Mouse (Mus musculus) heart, postnatal 4 days (tissue): ENCODE results near the gene Cgnl1. TPM values are rescaled to one million over a fixed set of nuclear protein-coding genes. Genes with fewer than 3 reads are reported as not detected.
A peak's percentile ranks its signal among the peaks of the same experiment; 100 is the strongest.
"Not testable (repeated sequence)": the region's sequence is repeated elsewhere in the genome, so short reads cannot be mapped to it uniquely, and the experiment has no call there.

Experiments
- DNase-seq: peaks from one replicate; pipeline ENCODE4 v3.0.0; 2021
- total RNA-seq, 2 experiments: library from RNA; stranded (reverse); gene quantifications; 2 replicates each; pipeline ENCODE4 v1.2.3; 2021

Cgnl1 gene
- total RNA-seq, 2 experiments from 2014 or later: 55.8 to 56.7 TPM

DNA sequence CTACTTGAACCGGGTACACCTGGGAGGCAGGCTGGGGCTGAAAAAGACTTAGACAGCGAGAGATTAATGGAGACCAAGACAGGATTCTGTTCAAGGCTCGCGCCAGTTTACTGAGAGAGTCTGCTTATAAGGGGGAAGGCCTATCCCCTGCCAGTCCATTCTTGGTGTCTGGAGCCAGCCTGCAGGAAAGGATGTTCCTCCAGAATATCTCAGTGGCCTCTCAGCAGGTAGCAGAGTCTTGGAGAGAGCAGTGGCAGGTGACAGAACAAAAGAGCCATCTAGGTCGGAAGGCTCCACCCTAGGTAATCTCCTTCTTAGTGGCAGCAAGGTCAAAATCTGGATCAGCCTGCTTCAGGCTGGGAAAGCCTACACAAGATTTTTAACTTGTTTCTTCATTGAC lies 151.3 kb downstream of the Cgnl1 start:
- DNase-seq: not testable (repeated sequence)

DNA sequence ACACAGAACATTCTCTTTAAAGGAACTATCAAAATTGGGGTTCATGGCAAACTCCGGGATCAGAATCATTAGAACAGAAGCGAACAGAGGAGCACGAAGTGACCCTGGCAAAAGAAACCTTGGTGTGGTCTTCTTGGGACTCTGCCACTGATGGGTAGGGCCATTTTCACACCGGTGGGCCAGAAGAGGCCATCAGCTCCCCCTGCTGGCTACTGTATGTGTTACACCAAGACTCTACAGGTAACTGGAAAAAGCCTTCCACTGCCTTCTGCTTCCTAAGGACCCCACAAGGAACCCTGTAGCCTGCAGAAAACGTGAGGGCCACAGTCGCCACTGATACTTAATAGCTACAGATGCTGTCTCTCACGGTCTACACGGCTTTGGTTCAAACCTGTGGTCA lies 154.0 kb downstream of the Cgnl1 start:
- peak; percentile 66 for DNase-seq

DNA sequence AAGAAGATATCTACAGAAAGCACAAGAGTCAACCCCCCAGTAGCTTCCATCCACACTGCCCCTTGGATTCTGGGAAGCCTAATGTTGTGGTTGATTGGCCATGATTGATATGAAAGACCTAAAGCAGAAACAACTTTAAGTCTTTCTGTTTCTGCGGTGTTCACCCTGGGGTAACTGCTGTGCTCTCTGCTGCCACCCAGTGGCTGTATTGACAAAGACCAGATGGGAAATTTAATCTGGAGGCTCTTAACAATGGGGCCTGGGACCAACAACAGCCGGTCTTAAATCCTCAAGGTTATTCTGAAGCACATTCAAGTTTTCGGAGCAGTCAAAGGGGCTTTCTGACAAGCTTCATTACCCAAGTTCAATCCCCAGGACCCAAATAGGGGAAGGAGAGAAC lies 155.2 kb downstream of the Cgnl1 start:
- peak; percentile 92 for DNase-seq

DNA sequence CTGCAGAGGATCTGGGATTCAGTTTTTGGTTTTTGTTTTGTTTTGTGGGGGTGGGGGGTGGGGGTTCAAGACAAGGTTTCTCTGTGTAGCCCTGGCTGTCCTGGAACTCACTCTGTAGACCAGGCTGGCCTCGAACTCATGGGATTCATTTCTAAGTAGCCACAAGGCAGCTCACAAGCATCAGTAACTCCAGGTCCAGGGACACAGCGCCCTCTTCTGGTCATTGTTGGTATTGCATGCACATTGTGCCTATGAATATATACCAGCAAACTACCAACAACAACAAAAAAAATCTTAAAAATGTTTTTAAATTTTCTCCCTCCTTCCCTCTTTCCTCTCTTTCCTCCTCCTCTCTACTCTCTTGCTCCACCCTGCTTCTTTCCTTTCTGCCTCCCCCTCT lies 156.8 kb downstream of the Cgnl1 start:
- peak; percentile 82 for DNase-seq

DNA sequence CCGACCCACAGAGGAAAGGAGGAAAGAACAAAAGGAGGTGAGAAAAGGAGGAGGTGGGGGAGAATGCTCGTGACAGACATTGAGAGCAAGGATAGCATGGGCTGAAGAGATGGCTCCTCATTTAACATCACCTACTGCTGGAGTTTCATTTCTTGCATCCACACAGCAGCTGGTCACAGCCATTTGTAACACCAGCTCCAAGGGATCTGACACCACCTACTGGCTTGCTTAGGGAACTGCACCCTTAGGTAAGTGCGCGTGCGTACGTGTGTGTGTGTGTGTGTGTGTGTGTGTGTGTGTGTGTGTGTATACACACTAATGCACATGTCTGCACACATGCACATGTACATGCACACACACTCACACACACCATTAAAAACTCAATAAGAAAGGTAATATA lies 158.4 kb downstream of the Cgnl1 start:
- peak; percentile 51 for DNase-seq

DNA sequence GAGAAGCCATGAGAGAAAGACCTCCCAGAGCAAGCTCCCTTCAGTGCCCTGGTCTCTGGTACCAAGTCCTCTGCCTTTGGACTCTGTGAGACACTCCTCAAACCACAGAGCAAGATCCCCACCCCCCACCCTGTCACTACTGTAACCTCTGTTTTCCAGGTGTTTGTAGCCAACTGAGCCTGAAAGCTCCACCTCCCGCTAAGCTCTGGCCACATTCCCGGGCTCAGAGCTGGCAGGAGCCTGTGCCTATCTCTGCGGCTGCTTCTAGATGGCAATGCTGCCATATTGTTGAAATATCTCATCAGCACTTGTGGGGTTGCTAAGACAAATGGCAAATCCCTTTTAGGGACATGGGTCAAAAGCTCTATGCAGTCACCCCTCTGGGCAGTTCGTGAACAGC lies 159.5 kb downstream of the Cgnl1 start:
- DNase-seq: peak; percentile 55

DNA sequence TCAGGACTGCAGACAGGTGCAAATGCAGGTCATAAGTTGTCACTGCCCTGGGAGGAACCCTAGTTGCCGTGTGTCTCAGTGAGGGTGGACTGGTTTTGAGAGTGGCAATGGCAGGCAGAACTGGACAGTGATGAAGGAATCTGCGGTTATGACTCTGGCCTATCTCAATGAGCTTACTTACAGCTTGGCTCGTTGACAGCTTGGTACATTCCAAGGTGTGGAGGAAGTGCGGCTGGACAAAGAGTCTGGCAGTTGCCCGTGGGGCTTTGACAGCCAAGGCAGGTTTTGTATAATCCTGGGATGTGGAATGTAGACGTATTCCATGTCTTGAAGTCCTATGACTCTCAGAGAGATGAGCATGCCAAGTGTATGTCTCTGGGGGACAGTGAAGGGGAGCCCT lies 162.4 kb downstream of the Cgnl1 start:
- peak; percentile 20 for DNase-seq

DNA sequence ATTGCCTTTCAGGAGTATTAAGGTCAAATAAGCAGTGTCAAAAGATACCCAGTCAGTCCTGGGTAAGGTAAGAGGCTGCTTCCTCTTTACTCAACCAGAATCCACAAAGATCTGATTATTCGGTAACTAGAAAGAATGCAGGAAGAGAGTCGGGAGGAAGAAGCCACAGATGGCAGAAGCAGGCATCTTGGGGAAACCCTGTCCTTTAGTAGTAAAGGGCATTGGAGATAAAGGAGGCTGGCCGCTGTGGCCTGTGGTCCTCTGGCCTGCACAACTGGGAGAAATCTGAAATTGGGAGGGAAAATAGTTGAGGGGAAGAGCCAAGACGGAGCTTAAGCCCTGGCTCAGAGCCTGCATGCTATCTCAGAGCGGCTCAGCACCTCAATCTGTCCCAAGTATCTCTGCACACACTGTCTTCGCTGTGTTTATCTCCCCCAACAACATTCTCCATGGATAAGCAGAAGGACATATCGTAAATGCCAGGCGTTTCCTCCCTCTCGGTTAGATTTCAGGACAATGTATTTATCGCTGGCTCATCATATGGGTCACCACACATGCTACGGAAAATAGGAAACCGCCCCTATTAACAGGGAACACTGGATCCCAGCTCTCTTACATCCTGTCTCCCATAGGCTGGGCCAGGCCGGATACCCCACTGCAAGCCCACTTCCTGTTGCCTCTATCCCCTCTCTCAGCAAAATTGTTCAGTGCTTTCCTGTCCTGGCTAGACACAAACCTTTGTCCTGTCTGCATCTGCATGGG lies 164.9 kb downstream of the Cgnl1 start:
- DNase-seq: peak; percentile 37

DNA sequence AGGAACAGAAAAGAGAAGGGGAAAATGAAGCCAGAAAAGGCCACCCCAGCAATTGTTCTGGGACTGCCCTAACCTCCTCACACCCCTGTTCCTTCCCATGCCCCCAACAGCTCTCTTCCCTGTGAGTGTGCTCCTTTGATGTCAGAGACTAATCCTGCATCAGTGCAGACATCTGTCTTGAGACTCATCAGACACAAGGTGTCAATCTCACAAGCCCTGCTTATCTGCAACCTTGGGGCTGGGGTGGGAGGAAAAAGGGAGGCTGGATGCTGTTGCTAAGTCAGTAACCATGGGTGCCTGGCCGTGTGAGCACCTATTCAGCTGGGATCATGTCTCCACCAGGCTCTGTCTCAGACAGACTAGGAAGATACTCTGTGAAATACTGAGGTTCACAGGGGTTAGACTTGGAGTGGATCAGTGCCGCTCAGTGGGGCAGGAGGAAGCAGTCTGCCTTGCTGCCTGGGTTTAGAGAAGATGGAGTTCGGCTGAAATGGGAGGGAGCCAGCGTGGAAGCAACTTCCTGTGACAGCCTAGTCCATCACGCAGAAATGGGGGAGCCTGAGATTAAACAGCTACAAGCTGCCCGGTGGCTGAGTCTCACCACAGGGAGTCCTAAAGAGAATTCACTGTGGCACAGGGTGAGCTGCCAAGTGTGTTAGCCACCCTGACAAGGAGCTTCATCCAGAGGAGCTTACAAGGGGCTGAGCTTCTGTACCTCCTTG lies 166.3 kb downstream of the Cgnl1 start:
- DNase-seq: no peak

DNA sequence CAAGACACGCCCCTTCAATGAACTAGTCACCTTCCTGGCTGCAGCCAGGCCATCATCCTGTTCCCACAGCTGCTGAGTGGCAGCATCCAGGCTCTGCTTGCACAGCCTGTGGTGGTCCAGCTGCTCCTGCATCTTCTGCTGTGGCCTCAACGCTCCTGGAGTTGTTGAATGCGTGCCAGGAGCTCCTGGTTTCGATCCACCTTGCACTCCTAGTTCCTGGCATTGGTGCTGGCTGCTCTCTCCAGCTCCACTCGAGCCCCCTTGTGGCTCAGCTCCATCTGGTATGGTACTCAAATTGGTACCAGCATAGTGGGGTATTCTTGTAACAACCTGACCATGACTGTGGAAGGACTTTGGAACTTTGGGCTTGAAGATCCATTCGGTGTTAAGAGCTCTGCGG lies 171.5 kb downstream of the Cgnl1 start:
- no peak for DNase-seq

DNA sequence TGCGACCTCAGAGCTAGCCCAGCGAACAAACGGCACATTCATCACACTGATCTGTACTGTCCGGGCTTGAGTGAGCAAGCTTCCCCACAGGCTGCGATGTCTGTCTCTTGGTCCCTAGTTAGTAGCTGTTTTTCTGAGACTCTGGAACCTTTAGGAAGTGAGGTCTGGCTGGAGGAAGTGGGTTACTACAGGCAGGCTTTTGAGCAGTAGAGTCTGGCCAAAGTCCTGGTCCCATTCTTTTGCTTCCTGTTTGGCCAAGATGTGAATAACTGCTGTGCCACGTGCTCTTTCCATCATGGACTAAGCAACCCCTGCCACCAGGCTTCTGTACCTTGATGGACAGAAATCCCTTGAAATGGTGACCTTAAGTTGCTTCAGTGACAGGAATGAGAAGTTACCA lies 174.5 kb downstream of the Cgnl1 start:
- DNase-seq: no peak

DNA sequence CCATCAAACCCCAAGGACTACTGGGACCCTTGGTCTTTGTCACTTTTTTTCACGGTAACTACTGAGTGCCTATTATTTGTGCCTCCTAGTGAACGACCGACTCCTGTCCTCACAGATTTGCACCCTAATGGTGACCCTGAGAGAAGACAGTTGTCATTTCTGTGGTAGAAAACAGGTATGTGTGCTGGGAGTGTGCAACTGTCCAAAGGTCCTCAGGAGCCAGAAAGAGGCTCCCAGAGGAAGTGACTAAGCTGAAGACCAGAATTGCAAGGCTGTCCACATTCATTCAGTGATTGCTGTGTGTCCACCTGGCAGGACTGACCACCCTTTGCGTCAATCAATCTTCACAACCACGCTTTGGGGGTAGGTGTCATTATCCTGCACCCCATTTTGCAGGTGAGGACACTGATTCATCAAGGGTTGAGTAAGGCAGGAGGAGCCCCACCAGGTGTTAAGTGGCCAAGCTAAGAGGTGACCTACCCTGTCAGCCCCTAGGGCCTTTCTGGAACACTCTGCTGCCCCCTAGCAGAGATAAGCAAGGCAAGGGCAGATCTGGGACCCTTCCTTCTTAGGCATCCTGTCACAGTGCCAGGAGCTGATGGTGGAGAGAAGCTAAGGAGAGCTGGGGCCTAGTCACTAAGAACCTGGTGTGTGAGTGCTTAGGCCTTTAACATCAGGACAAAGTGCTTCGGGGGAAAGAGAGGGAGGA lies 178.7 kb downstream of the Cgnl1 start:
- peak; percentile 30 for DNase-seq

DNA sequence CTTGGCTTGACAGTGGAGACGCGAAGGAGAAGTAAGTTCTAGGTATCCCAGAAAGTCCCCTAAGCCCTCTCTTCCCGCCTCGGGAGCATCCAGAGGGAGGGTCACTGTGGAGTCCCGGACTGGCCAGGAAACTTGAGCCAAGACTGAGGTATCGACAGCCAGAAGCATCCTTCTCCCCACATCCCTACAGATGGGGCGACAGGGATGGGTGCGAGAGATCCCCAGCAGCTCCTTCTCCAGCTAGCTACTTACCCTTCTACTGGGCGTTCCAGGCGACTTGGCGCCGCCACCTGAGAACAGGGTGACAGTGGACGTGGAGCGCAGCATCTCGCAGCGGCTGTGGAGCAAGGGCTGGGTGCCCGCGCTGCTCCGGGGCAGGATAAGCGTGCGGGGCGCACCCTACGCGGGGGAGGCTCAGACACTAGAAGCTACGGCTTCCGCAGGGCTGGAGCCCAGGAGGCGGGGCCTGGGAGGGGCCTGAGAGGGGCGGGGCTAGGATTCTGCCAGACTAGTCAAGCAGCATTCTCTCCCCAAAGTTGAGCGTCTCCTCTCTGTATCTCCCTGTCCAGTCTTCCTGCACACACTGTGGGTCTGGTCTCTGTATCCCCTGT lies 179.4 kb downstream of the Cgnl1 start, which contains the start of gene Myzap:
Gene Myzap (minus strand): TSS at position 423 of the 611 bp plus-strand sequence.
- peak; percentile 97 for DNase-seq

DNA sequence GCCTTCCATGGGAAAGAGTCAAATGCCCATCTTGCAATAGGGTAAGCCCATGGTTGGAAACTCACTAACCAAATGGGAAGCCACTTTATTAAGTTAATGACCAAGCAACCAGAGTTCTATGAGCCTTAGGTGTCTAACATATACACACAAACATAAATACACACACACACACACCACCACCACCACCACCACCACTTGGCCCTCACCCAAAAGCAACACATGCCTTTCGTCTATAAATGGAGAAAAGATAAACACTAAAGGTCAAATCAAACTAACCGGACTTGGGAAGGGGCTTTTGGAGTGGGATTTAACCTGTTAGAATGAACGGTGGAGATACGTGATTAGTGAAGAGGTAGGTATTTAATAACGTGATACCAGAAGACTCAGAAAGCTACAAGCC lies 180.3 kb downstream of the Cgnl1 start:
- peak; percentile 62 for DNase-seq

DNA sequence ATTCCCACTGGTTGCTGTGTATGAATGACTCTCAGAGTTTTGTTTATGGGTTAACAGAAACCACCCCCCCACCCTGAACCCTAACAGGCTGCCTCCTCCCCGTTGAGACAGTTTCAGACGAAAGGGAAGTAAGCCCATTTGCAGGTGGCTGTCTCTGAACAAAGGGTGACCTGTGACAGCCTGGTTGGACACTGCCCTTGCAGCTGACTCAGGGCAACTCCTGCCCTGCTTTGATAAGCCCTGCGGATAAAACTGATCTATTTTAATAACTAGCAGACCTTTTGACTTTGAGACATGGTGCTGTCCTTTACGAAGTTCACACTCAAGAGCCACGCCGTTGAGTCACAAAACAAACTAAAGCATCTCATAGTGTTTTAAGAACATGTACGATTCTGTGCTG lies 181.6 kb downstream of the Cgnl1 start:
- peak; percentile 53 for DNase-seq

DNA sequence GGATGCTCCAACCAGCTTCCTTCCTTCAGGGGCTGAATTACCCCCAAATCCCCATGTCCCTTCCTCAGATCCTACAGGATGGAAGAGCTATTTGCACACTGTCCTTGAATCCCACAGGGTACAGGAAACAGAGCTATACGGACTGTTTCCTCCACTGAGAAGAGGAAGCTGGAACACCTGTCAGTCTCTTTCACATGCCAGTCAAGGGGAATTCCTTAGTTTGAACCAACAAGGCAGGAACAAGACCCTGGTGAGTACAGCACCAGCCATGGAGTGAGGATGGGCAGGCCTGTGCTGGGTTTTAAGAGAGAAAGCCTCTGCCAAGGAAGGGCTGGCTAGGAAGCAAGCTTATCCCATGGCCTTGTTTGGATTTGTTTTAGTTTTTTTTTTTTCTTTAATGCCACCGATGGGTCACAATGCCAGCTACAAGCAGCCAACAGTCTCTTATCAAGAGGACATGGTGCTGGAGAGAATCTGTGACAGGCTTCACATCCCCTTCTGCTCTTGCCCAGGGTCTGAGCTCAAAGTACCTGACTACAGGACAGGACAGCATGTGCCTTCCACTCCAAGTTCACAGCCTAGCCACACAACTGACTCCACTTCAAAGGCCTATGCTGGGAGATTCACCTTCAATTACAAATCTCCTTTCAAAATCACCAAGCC lies 182.3 kb downstream of the Cgnl1 start:
- DNase-seq: peak; percentile 55

DNA sequence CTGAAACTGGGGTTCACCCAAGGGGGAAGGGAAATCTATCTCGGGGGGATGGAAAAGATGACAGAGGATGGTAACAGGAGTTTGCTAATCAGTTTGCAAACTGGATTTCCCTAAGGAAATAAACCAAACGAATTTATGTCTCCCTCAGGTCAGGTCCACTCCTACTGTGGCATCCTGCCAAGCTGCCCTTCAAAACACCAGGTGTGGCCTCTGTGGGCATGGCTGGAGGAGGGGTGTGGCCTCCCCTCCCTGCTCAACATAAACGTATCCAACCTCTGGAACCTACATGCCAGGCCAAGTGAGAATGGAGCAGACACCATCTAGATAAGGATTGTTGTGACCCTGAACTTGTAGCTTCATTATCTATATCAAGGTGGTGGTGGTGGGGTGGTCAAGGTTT lies 185.0 kb downstream of the Cgnl1 start:
- DNase-seq: peak; percentile 29

DNA sequence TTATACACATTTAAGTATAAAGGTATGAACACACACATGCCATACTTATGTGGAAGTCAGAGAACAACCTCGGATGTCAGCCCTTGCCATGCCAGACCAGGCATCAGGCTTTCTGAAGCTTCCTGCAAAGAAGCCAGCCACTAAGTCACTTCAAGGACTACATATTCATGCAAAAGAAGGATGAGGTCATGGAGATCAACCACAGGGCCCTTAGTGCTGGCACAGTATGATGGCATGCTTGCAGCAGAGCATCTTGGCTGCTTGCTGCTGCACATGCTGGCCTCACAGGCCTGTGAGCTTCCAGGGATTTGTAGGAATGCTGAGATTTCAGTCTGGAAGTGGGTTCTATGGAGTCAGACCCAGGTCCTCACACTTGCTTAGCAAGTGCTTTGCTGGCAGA lies 188.6 kb downstream of the Cgnl1 start:
- no peak for DNase-seq

DNA sequence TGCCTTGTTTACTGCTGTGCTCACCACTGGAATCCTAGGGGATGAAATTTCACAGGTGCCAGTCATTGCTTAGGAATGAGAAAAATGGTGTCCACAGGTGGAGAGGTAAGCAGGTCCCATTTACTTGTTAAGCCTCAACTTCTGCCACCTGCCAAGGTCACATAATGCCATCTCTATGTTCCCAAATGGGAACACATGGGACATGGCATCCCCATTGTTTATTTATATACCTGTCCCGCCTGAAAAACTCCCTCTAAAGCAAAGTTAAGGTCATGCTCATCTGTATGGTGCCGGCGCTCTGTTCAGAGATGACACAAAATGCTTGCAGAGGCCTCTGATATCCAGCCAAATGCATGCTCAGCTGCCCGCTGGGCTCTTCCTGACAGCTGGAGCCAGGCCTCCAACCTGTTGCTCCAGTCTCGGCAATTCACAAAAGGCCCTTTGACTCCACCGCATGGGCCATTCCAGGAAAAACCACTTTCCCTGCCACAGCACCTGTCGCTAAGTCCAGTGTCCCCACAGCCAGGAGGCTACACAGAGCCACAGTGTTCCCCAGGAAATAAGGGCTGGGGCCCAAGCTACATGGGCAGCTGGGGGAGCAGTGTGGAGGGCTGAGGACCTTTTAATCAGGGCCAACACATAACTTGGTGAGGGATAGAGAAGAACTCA lies 192.4 kb downstream of the Cgnl1 start:
- DNase-seq: peak; percentile 14
